Mouse (Mus musculus) ES-Bruce4 (cell line): ENCODE data around the gene Vmn1r124. TPM values are rescaled to one million over a fixed set of nuclear protein-coding genes. Genes with fewer than 3 reads are reported as not detected.
"Not testable (repeated sequence)": the region's sequence is repeated elsewhere in the genome, so short reads cannot be mapped to it uniquely, and the experiment has no call there.

Source experiments
- H3K27ac ChIP-seq: 2 replicates; pipeline ENCODE4 v1.5.1; 2012; ENCODE audit warnings: low read length, inconsistent platforms; ENCODE audit not compliant: insufficient read depth
- H3K27me3 ChIP-seq: 2 replicates; pipeline ENCODE4 v1.6.1; 2012; ENCODE audit warnings: mild to moderate bottlenecking, low read length, inconsistent platforms; ENCODE audit not compliant: control insufficient read depth, poor library complexity, insufficient read depth, severe bottlenecking
- H3K36me3 ChIP-seq: 2 replicates; pipeline ENCODE4 v1.6.1; 2012; ENCODE audit warnings: inconsistent platforms, mild to moderate bottlenecking, low read length, moderate library complexity; ENCODE audit not compliant: control insufficient read depth, poor library complexity, insufficient read depth, severe bottlenecking
- H3K4me1 ChIP-seq: one replicate; pipeline ENCODE4 v1.8.1; 2011; ENCODE audit warnings: low read length; ENCODE audit not compliant: control insufficient read depth, insufficient read depth
- H3K4me3 ChIP-seq: 2 replicates; pipeline ENCODE4 v1.5.1; 2011; ENCODE audit warnings: low read depth, mild to moderate bottlenecking, low read length
- H3K9ac ChIP-seq: 2 replicates; pipeline ENCODE4 v1.6.1; 2012; ENCODE audit warnings: low read depth, mild to moderate bottlenecking, inconsistent platforms; ENCODE audit not compliant: poor library complexity, severe bottlenecking
- H3K9me3 ChIP-seq: replicated peaks from 2 replicates; pipeline ENCODE4 v1.6.1; 2012; ENCODE audit warnings: mild to moderate bottlenecking, low read length, inconsistent platforms; ENCODE audit not compliant: control insufficient read depth, poor library complexity, insufficient read depth, severe bottlenecking
- polyA plus RNA-seq: library from polyadenylated mRNA; stranded (reverse); fragments of >200 nt; gene quantifications from 2 replicates; pipeline ENCODE4 v1.2.4, GENCODE M21; 2011; ENCODE audit warnings: low read depth; ENCODE audit not compliant: missing spikeins, insufficient read depth, insufficient read length

Vmn1r124 gene
- not detected in 2 replicates for polyA plus RNA-seq

- not testable (repeated sequence) for H3K9me3 ChIP-seq, H3K4me3 ChIP-seq, H3K9ac ChIP-seq, H3K4me1 ChIP-seq, H3K36me3 ChIP-seq, H3K27ac ChIP-seq, H3K27me3 ChIP-seq
These were observed at the start of gene Vmn1r124 for GRCm38 (mm10) chr7:21260517-21260916. Gene Vmn1r124 (minus strand): TSS chr7:21260617.

DNA sequence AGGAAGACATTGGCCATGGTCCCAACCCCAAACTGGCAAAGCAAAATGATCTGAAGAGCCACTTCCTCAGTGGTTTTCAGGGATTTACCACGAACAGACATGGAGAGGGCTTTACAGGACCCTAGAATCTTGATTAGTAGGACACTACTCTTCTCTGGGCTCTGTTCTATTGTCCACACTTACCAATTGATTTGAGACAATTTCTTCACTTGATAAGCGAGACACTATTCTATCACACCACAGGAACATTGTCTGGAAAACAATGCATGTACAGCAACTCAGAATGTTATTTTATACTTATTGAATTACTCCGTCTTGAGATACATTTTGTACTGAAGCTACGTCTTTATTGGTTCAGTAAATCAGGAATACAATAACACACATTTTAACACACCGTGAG lies 41.0 kb upstream of the Vmn1r124 start, which contains the start of gene Vmn1r126:
Gene Vmn1r126 (minus strand): TSS at position 101 of the 400 bp plus-strand sequence.
- not testable (repeated sequence) for H3K4me3 ChIP-seq, H3K4me1 ChIP-seq, H3K9me3 ChIP-seq, H3K27me3 ChIP-seq, H3K36me3 ChIP-seq, H3K27ac ChIP-seq, H3K9ac ChIP-seq

- H3K27ac ChIP-seq = not testable (repeated sequence)
These were observed 11.5 kb upstream of the Vmn1r124 start, which contains the start of gene Vmn1r125 for GRCm38 (mm10) chr7:21271879-21272278. Gene Vmn1r125 (plus strand): TSS chr7:21272179.

More at GRCm38 (mm10) chr7:21271879-21272278, 11.5 kb upstream of the Vmn1r124 start, which contains the start of gene Vmn1r125:
- not testable (repeated sequence) for H3K36me3 ChIP-seq, H3K9ac ChIP-seq, H3K4me3 ChIP-seq, H3K4me1 ChIP-seq, H3K9me3 ChIP-seq, H3K27me3 ChIP-seq

Other genes starting within 250 kb of the Vmn1r124 start
- not detected in 2 replicates for gene Vmn1r119, start 248.2 kb downstream of the Vmn1r124 start, polyA plus RNA-seq
- gene Vmn1r120, start 206.8 kb downstream of the Vmn1r124 start, polyA plus RNA-seq = not detected in 2 replicates
- not detected in 2 replicates for gene Vmn1r121, start 162.1 kb downstream of the Vmn1r124 start, polyA plus RNA-seq
- gene Vmn1r122, start 126.5 kb downstream of the Vmn1r124 start, polyA plus RNA-seq = not detected in 2 replicates
- gene Vmn1r123, start 98.4 kb downstream of the Vmn1r124 start, polyA plus RNA-seq = not detected in 2 replicates
- not detected in 2 replicates for gene Gm5157, start 70.2 kb downstream of the Vmn1r124 start, polyA plus RNA-seq
- not detected in 2 replicates for gene Vmn1r125, start 11.6 kb upstream of the Vmn1r124 start, polyA plus RNA-seq
- not detected in 2 replicates for gene Vmn1r126, start 40.9 kb upstream of the Vmn1r124 start, polyA plus RNA-seq
- gene Vmn1r127, start 59.2 kb upstream of the Vmn1r124 start, polyA plus RNA-seq = not detected in 2 replicates
- not detected in 2 replicates for gene Vmn1r128, start 88.8 kb upstream of the Vmn1r124 start, polyA plus RNA-seq
- not detected in 2 replicates for gene Vmn1r129, start 100.7 kb upstream of the Vmn1r124 start, polyA plus RNA-seq
- not detected in 2 replicates for gene Gm6882, start 172.1 kb upstream of the Vmn1r124 start, polyA plus RNA-seq